Mouse (Mus musculus): Measurements from ENCODE around the gene Dlg1. TPM values are rescaled to one million over a fixed set of nuclear protein-coding genes. Genes with fewer than 3 reads are reported as not detected.

Dlg1 gene
- 19.5 and 20.5 TPM in 2 replicates for polyA plus RNA-seq (2016; fragmentation: Nextera tagmentation; extraction: Ambion mirVana)

DNA sequence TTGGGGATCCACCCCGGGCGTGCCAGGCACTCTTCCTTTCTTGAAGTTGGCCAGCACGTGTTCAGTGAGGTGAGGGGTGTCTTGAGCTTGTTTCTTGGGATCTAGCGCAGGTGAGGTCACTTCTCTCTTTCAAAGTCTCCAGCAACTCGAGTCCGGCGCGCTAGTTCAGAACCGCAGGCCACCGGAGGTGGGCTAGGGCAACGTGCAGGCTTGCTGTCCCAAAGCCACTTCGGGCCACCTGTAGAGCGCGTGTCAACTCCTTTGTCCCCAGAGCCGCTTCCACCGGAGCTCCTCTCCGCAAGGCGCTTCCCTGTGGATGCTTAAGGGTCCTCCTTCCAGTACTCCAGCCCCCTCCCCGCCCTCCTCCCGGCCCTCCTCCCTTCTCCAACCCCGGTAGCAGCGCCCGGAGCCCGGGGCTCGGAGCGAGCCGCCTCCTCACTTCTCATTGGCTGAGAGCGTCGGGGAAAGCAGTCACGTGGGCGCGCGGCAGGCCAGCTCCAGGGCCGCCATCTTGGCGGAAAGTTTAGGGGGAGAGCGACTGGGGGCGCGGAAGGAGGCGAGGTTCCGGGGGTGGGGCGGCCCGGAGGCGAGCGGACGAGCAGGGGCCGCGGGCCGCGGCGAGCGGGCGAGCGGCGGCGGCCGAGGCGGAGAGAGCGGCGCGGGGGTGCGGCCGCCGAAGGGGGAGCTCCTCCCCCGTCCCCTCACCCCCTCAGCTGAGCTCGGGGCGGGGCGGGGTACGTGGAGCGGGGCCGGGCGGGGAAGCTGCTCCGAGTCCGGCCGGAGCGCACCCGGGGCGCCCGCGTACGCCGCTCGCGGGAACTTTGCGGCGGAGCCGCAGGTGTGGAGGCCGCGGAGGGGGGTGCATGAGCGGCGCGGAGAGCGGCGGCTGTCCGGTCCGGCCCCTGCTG, at the start of gene Dlg1:
Dlg1 (plus strand) TSS at position 65 of the 908 bp plus-strand sequence.
- Histone ChIP-seq H3K4me3 (peak within 1 kb of the TSS; percentile 95), H3K36me3 (peaks cover 26% of the 10 kb centered on the region), H3K9ac (peak within 1 kb of the TSS; percentile 98), H3K27me3 (replicated peaks) (peaks cover 28% of the 10 kb centered on the region), H3K27ac (peak within 1 kb of the TSS; percentile 92), H3K4me2 (peak within 1 kb of the TSS; percentile 77), H3K4me1 (peaks cover 49% of the 10 kb centered on the region), H3K9me3 (replicated peaks) (no peaks in the 10 kb centered on the region)
- peak; percentile 94 for ATAC-seq
- under 1% methylated on average over 59 of the region's 95 CpGs for WGBS (ENCODE audit: insufficient replicate concordance)

DNA sequence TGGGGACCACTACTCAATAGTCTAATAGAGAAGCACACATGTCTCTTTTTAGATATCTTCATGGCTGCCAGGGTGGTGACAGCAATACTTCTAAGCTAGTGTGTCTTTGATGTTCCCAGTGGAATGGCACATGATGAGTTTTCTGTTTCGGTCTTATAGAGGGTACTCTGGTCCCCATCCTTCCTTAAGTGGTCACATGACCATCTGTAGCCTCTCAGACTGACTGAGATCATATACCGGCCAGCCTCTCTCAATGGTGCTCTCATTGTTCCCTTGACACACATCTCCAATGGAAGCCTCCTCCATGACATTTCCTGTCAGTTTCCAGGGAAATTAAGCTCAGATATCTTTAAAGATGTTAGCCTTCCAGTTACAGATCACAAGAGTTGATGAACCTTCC, 46.9 kb upstream of the Dlg1 start:
- no peaks in the 10 kb centered on the region for H3K9me3 ChIP-seq (replicated peaks)
- H3K4me2 ChIP-seq: no peak overlapping the region
- no peak overlapping the region for H3K9ac ChIP-seq
- WGBS (ENCODE audit: insufficient replicate concordance): 82% methylated on average over 2 of the region's 2 CpGs
- ATAC-seq: no peak
- no peak overlapping the region for H3K4me3 ChIP-seq
- H3K4me1 ChIP-seq: peaks cover 7% of the 10 kb centered on the region; the same call in 1 of the 2 replicates
- no peak overlapping the region for H3K27ac ChIP-seq
- peaks cover 17% of the 10 kb centered on the region for H3K27me3 ChIP-seq (replicated peaks)
- H3K36me3 ChIP-seq: no peaks in the 10 kb centered on the region

DNA sequence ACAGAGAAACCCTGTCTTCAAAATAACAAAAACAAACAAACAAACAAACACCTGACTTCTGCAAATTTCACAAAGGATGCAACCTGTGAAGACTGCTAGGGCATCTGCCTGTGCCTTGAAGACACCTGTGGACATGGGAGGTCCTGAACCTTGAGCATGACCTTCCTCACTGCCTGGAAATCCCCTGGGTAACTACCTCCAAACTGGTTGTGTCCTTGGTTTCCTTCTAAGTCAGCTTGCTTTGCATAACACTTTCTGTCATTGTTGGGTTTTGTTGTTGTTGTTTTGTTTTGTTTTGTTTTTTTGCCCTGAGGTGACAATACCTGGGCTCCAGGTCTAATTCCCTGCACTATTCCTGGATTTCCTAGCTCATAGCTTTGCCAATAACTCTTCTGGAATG, 46.1 kb upstream of the Dlg1 start:
- Histone ChIP-seq H3K4me2 (no peak overlapping the region), H3K36me3 (no peaks in the 10 kb centered on the region), H3K9ac (no peak overlapping the region), H3K4me1 (peaks cover 7% of the 10 kb centered on the region; the same call in 1 of the 2 replicates), H3K4me3 (no peak overlapping the region), H3K27ac (no peak overlapping the region), H3K27me3 (replicated peaks) (peaks cover 17% of the 10 kb centered on the region), H3K9me3 (replicated peaks) (no peaks in the 10 kb centered on the region)
- no peak for ATAC-seq

GRCm38 (mm10) chr16:31617823-31618371, 45.3 kb upstream of the Dlg1 start:
- no peak for ATAC-seq
- peaks cover 7% of the 10 kb centered on the region; the same call in 1 of the 2 replicates for H3K4me1 ChIP-seq
- no peak overlapping the region for H3K4me3 ChIP-seq
- H3K9ac ChIP-seq: no peak overlapping the region
- no peak overlapping the region for H3K4me2 ChIP-seq
- no peaks in the 10 kb centered on the region for H3K9me3 ChIP-seq (replicated peaks)
- WGBS (ENCODE audit: insufficient replicate concordance): 28% methylated on average over 10 of the region's 10 CpGs
- H3K27ac ChIP-seq: no peak overlapping the region
- peaks cover 17% of the 10 kb centered on the region for H3K27me3 ChIP-seq (replicated peaks)
- H3K36me3 ChIP-seq: no peaks in the 10 kb centered on the region

- peaks cover 17% of the 10 kb centered on the region for H3K27me3 ChIP-seq (replicated peaks)
- WGBS (ENCODE audit: insufficient replicate concordance): 68% methylated on average over 9 of the region's 9 CpGs
- no peaks in the 10 kb centered on the region for H3K9me3 ChIP-seq (replicated peaks)
- H3K4me3 ChIP-seq: no peak overlapping the region
- no peak overlapping the region for H3K9ac ChIP-seq
- H3K36me3 ChIP-seq: no peaks in the 10 kb centered on the region
- peaks cover 7% of the 10 kb centered on the region; the same call in 1 of the 2 replicates for H3K4me1 ChIP-seq
- ATAC-seq: no peak
- H3K27ac ChIP-seq: no peak overlapping the region
- no peak overlapping the region for H3K4me2 ChIP-seq
Observed at GRCm38 (mm10) chr16:31618671-31619070, 44.6 kb upstream of the Dlg1 start.

- ATAC-seq: no peak
- H3K9ac ChIP-seq: no peak overlapping the region
- H3K9me3 ChIP-seq (replicated peaks): no peaks in the 10 kb centered on the region
- 0 out of 2 replicates have a peak overlapping the region, but pooled peaks have one; percentile 13 for H3K27ac ChIP-seq
- peaks cover 17% of the 10 kb centered on the region for H3K27me3 ChIP-seq (replicated peaks)
- no peak overlapping the region for H3K4me3 ChIP-seq
- no peaks in the 10 kb centered on the region for H3K36me3 ChIP-seq
- 77% methylated on average over 6 of the region's 6 CpGs for WGBS (ENCODE audit: insufficient replicate concordance)
- no peak overlapping the region for H3K4me2 ChIP-seq
- H3K4me1 ChIP-seq: peaks cover 17% of the 10 kb centered on the region
Observed at GRCm38 (mm10) chr16:31619675-31620335, 43.4 kb upstream of the Dlg1 start.

GRCm38 (mm10) chr16:31622356-31622755, 40.9 kb upstream of the Dlg1 start:
- no peak overlapping the region for H3K4me3 ChIP-seq
- no peak overlapping the region for H3K9ac ChIP-seq
- no peaks in the 10 kb centered on the region for H3K36me3 ChIP-seq
- WGBS (ENCODE audit: insufficient replicate concordance): 66% methylated on average over 1 of the region's 1 CpGs
- ATAC-seq: no peak
- peaks cover 7% of the 10 kb centered on the region for H3K27me3 ChIP-seq (replicated peaks)
- H3K9me3 ChIP-seq (replicated peaks): no peaks in the 10 kb centered on the region
- no peak overlapping the region for H3K27ac ChIP-seq
- peaks cover 35% of the 10 kb centered on the region for H3K4me1 ChIP-seq
- no peak overlapping the region for H3K4me2 ChIP-seq

- Histone ChIP-seq H3K4me3 (no peak overlapping the region), H3K27ac (no peak overlapping the region), H3K27me3 (replicated peaks) (peaks cover under 1% of the 10 kb centered on the region), H3K9me3 (replicated peaks) (no peaks in the 10 kb centered on the region), H3K4me1 (peaks cover 31% of the 10 kb centered on the region), H3K9ac (no peak overlapping the region), H3K36me3 (no peaks in the 10 kb centered on the region), H3K4me2 (no peak overlapping the region)
- no peak for ATAC-seq
- 81% methylated on average over 6 of the region's 6 CpGs for WGBS (ENCODE audit: insufficient replicate concordance)
Observed at GRCm38 (mm10) chr16:31623136-31623535, 40.1 kb upstream of the Dlg1 start.

DNA sequence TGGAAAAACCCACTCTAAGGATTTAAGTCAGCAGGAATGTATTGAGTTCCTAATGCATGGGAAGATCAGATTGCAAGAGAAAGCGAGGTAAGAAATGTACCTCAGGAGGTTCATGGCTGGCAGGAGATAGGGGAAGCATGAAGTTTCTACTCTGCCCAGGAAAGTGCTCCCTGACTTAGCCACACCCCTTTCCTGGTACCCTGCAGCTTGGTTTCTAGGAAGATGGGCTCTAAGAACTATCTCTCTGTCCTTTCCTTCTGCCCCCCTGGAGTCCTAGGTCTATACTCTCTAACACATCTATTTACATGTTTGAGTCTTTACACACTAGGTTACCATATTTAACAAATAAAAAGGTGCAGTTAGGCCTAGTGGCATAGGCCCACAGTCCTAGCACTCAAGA, 38.5 kb upstream of the Dlg1 start:
- peak overlapping the region; percentile 34 for H3K4me2 ChIP-seq
- H3K9ac ChIP-seq: no peak overlapping the region
- H3K27me3 ChIP-seq (replicated peaks): no peaks in the 10 kb centered on the region
- no peak overlapping the region for H3K4me3 ChIP-seq
- peak overlapping the region; percentile 74 for H3K27ac ChIP-seq
- H3K9me3 ChIP-seq (replicated peaks): no peaks in the 10 kb centered on the region
- peak; percentile 95 for ATAC-seq
- peaks cover 31% of the 10 kb centered on the region for H3K4me1 ChIP-seq
- 21% methylated on average over 1 of the region's 1 CpGs for WGBS (ENCODE audit: insufficient replicate concordance)
- no peaks in the 10 kb centered on the region for H3K36me3 ChIP-seq

DNA sequence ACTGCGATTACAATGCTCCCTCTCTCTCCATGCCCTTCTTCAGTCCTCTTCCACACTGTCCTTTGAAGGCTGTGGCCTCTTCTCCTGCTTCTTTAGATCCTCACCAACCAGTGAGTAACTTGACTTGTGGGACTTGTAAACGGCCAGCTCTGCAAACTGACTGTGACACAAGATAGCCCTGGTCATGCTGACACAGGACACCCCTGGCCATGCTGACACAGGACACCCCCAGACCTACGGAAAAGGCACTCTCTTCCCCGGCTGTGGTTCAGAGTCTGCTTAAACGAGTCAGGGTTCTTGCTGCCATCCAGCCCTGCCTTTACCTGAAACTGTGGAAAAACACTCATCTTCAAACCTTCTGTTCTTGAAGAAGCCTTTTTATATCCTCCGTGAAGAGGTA, 36.9 kb upstream of the Dlg1 start:
- Histone ChIP-seq H3K27me3 (replicated peaks) (no peaks in the 10 kb centered on the region), H3K27ac (0 out of 2 replicates have a peak overlapping the region, but pooled peaks have one; percentile 64), H3K4me3 (no peak overlapping the region), H3K9me3 (replicated peaks) (no peaks in the 10 kb centered on the region), H3K9ac (no peak overlapping the region), H3K4me2 (no peak overlapping the region), H3K4me1 (peaks cover 34% of the 10 kb centered on the region), H3K36me3 (no peaks in the 10 kb centered on the region)
- no peak for ATAC-seq
- 67% methylated on average over 6 of the region's 6 CpGs for WGBS (ENCODE audit: insufficient replicate concordance)

DNA sequence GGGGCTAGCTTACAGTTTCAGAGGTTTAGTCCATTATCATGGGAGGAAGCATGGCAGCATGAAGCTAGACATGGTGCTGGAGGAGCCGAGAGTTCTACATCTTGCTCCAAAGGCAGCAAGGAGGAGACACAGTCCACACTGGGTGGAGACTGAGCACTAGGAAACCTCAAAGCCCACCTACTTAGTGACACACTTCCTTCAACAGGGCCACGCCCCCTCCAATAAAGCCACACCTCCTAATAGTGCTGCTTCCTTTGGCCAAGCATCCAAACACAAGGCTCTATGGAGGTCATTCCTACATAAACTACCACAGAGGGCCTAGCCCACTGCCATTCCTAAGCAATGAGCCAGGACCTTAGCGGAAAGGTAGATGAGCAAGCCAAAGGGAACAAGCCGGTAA, 32.9 kb upstream of the Dlg1 start:
- WGBS (ENCODE audit: insufficient replicate concordance): 83% methylated on average over 4 of the region's 4 CpGs
- Histone ChIP-seq H3K27me3 (replicated peaks) (no peaks in the 10 kb centered on the region), H3K27ac (no peak overlapping the region), H3K36me3 (no peaks in the 10 kb centered on the region), H3K9me3 (replicated peaks) (no peaks in the 10 kb centered on the region), H3K4me3 (no peak overlapping the region), H3K9ac (no peak overlapping the region), H3K4me1 (peaks cover 20% of the 10 kb centered on the region), H3K4me2 (no peak overlapping the region)
- peak; percentile 47; the same call in 1 of the 2 replicates for ATAC-seq

- no peak overlapping the region for H3K27ac ChIP-seq
- no peaks in the 10 kb centered on the region for H3K27me3 ChIP-seq (replicated peaks)
- ATAC-seq: no peak
- H3K36me3 ChIP-seq: no peaks in the 10 kb centered on the region
- no peaks in the 10 kb centered on the region for H3K9me3 ChIP-seq (replicated peaks)
- H3K4me3 ChIP-seq: no peak overlapping the region
- no peak overlapping the region for H3K9ac ChIP-seq
- 76% methylated on average over 3 of the region's 3 CpGs for WGBS (ENCODE audit: insufficient replicate concordance)
- H3K4me2 ChIP-seq: no peak overlapping the region
- peaks cover 13% of the 10 kb centered on the region for H3K4me1 ChIP-seq
Observed at GRCm38 (mm10) chr16:31631046-31631445, 32.2 kb upstream of the Dlg1 start.

Data from liver, embryonic 12.5 days (tissue).